Mouse (Mus musculus) urinary bladder, postnatal 25 days (tissue): ENCODE measurements around the gene Bpgm.

Experiments
- DNase-seq: peaks from one replicate; pipeline ENCODE4 v3.0.0; 2022; ENCODE audit warnings: low spot score

Gene Bpgm

GRCm38 (mm10) chr6:34475974-34476794, at the start of gene Bpgm:
Gene Bpgm, plus strand, starts transcription at chr6:34476207.
- peak; percentile 98 for DNase-seq

- DNase-seq = no peak
Measured at GRCm38 (mm10) chr6:34439006-34439405, 37.0 kb upstream of the Bpgm start.

- no peak for DNase-seq
Measured at GRCm38 (mm10) chr6:34441556-34442257, 34.3 kb upstream of the Bpgm start.

GRCm38 (mm10) chr6:34443791-34444190, 32.2 kb upstream of the Bpgm start:
- DNase-seq = no peak

- peak; percentile 76 for DNase-seq
Measured at GRCm38 (mm10) chr6:34447961-34448360, 28.0 kb upstream of the Bpgm start.

- DNase-seq = no peak
Measured at GRCm38 (mm10) chr6:34448696-34449095, 27.3 kb upstream of the Bpgm start.

GRCm38 (mm10) chr6:34452963-34453770, 22.8 kb upstream of the Bpgm start:
- no peak for DNase-seq

- no peak for DNase-seq
Measured at GRCm38 (mm10) chr6:34459456-34459855, 16.6 kb upstream of the Bpgm start.

- no peak for DNase-seq
Measured at GRCm38 (mm10) chr6:34460651-34461050, 15.4 kb upstream of the Bpgm start.

- no peak for DNase-seq
Measured at GRCm38 (mm10) chr6:34463582-34463981, 12.4 kb upstream of the Bpgm start.

- DNase-seq = no peak
Measured at GRCm38 (mm10) chr6:34471434-34472110, 4.4 kb upstream of the Bpgm start.

- DNase-seq = no peak
Measured at GRCm38 (mm10) chr6:34473346-34473745, 2.7 kb upstream of the Bpgm start.

- DNase-seq = no peak
Measured at GRCm38 (mm10) chr6:34474031-34474430, 2.0 kb upstream of the Bpgm start.

- no peak for DNase-seq
Measured at GRCm38 (mm10) chr6:34475391-34475790, 616 bp upstream of the Bpgm start.

GRCm38 (mm10) chr6:34478036-34478435, 2.0 kb downstream of the Bpgm start:
- DNase-seq = no peak

GRCm38 (mm10) chr6:34478677-34479360, 2.8 kb downstream of the Bpgm start:
- no peak for DNase-seq

- DNase-seq = no peak
Measured at GRCm38 (mm10) chr6:34479531-34479930, 3.5 kb downstream of the Bpgm start.

GRCm38 (mm10) chr6:34480749-34481148, 4.7 kb downstream of the Bpgm start:
- DNase-seq = no peak

- no peak for DNase-seq
Measured at GRCm38 (mm10) chr6:34481349-34481748, 5.3 kb downstream of the Bpgm start.

GRCm38 (mm10) chr6:34482842-34483241, 6.8 kb downstream of the Bpgm start:
- DNase-seq = no peak

GRCm38 (mm10) chr6:34483390-34483789, 7.4 kb downstream of the Bpgm start:
- DNase-seq = no peak
